Mouse (Mus musculus): ENCODE data around the gene Arvcf. TPM values are rescaled to one million over a fixed set of nuclear protein-coding genes. Genes with fewer than 3 reads are reported as not detected.
A peak's percentile ranks its signal among the peaks of the same experiment; 100 is the strongest.

Arvcf gene
- polyA plus RNA-seq, 2 experiments, result 18.9 to 33.6 TPM

DNA sequence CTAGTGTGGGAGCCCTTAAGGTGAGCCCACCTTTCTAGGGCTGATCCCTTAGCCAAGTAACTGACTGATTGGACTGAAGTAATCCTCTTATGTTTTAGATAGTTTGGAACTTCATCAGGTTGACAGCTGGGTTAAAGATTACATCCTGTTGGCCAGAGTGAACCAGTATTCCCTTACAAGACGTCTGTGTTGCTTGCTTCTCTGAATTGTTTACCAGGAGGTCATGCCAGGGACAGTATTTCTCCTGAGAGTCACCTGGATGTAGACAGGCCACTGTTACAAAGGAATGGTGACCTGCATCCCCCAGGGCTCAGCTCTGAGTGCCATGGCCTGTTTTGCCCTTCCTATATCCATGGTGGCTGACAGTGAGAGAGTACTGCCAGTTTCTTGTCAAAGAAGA is 30.5 kb downstream of the Arvcf start:
- H3K4me1 ChIP-seq (ENCODE audit: control insufficient read depth, insufficient read depth, low read length), result peaks cover 2% of the 10 kb centered on the region; the same call in 1 of the 2 replicates
- TF ChIP-seq POLR2A (IDR thresholded peaks at IDR 0.05; ENCODE audit: borderline replicate concordance, extremely low read depth, insufficient read depth, insufficient read length), result no peak
- no peak overlapping the region for H3K4me3 ChIP-seq (replicated peaks; ENCODE audit: low read length)
- ATAC-seq (ENCODE audit: low FRiP score, low read depth) (no peak), DNase-seq (ENCODE audit: low spot score) (no peak)
- H3K9ac ChIP-seq (ENCODE audit: low read depth, low read length, severe bottlenecking), result no peak overlapping the region
- H3K27ac ChIP-seq (replicated peaks; ENCODE audit: low read depth, low read length), result no peak overlapping the region
- no peaks in the 10 kb centered on the region for H3K27me3 ChIP-seq (ENCODE audit: control insufficient read depth, insufficient read depth, low read length)
- no peaks in the 10 kb centered on the region for H3K9me3 ChIP-seq (ENCODE audit: control insufficient read depth, low read length)
- H3K36me3 ChIP-seq (ENCODE audit: control insufficient read depth, insufficient read depth, low read length), result no peaks in the 10 kb centered on the region
- no peak overlapping the region for H3K4me2 ChIP-seq (replicated peaks; ENCODE audit: low read depth, low read length, severe bottlenecking)
- WGBS, result 26% methylated on average over 1 of the region's 1 CpGs

DNA sequence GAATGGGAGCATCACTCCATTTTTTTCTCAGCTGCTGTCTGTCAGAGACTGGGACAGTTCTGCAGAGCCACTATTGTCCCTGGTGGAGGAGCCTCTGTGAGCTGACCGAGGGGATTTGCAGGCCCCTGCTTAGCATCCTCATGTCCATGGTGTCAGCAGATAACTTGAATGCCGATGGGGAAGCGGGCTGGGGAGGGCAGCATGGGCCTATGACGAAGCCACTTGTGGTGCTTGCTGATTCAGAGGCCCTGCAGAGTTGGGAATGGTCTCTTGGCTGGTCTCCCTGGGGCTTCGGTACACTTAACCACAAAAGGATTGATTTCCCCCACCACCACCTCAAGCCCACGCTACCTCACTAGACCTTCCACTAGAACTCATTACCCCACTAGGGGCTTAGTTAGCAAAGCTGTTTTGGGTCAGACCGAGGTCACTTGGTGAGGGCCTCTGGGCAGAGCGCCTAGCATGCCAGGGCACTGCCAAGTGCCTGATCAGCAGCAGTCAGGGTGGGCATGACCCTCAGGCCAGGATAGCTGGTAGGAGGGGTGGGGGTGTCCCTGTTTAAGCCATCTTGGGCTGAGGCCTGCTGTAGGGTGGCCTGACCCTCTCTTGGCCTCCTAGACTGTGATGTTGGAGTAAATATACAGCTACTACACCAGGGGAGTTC is 31.5 kb downstream of the Arvcf start:
- H3K27me3 ChIP-seq (ENCODE audit: control insufficient read depth, insufficient read depth, low read length), result no peaks in the 10 kb centered on the region
- H3K9ac ChIP-seq (ENCODE audit: low read depth, low read length, severe bottlenecking), result no peak overlapping the region
- WGBS, result 84% methylated on average over 8 of the region's 8 CpGs
- H3K9me3 ChIP-seq (ENCODE audit: control insufficient read depth, low read length), result no peaks in the 10 kb centered on the region
- DNase-seq (ENCODE audit: low spot score), result no peak
- no peak overlapping the region for H3K4me2 ChIP-seq (replicated peaks; ENCODE audit: low read depth, low read length, severe bottlenecking)
- no peak for TF ChIP-seq POLR2A (IDR thresholded peaks at IDR 0.05; ENCODE audit: borderline replicate concordance, extremely low read depth, insufficient read depth, insufficient read length)
- ATAC-seq (ENCODE audit: low FRiP score, low read depth), result no peak
- no peaks in the 10 kb centered on the region for H3K36me3 ChIP-seq (ENCODE audit: control insufficient read depth, insufficient read depth, low read length)
- H3K4me3 ChIP-seq (replicated peaks; ENCODE audit: low read length), result no peak overlapping the region
- peaks cover 2% of the 10 kb centered on the region; the same call in 1 of the 2 replicates for H3K4me1 ChIP-seq (ENCODE audit: control insufficient read depth, insufficient read depth, low read length)
- H3K27ac ChIP-seq (replicated peaks; ENCODE audit: low read depth, low read length), result no peak overlapping the region

DNA sequence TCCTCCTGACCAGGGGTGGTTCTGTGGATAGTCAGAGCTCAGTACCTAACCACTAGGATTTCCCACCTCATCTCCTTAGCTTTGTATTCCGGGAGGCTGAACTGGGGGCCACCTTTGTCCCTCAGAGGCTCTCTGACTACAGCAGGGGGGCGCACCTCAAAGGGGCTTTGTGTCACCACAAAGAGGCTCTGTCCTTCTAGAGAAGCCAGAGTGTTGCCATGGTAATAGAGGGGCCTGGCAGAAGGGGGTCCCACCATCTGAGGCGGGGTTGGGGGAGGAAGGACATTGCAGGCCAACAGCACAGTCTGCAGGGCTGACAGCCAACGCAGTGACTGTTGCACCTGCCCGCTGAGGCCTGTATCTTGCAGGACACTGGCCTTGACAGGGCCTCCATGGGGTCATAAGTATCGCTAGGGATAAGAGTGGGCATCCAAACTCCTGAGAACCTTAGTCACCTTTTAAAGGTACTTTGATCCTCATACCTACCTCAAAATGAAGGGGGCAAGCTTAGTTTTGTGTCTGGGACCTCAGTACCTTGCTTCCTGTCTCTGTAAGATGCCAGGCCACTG is 32.6 kb downstream of the Arvcf start:
- no peak for TF ChIP-seq POLR2A (IDR thresholded peaks at IDR 0.05; ENCODE audit: borderline replicate concordance, extremely low read depth, insufficient read depth, insufficient read length)
- Histone ChIP-seq H3K9me3 (ENCODE audit: control insufficient read depth, low read length) (no peaks in the 10 kb centered on the region), H3K9ac (ENCODE audit: low read depth, low read length, severe bottlenecking) (no peak overlapping the region), H3K4me1 (ENCODE audit: control insufficient read depth, insufficient read depth, low read length) (peaks cover 2% of the 10 kb centered on the region; the same call in 1 of the 2 replicates), H3K4me2 (replicated peaks; ENCODE audit: low read depth, low read length, severe bottlenecking) (no peak overlapping the region), H3K36me3 (ENCODE audit: control insufficient read depth, insufficient read depth, low read length) (no peaks in the 10 kb centered on the region), H3K27me3 (ENCODE audit: control insufficient read depth, insufficient read depth, low read length) (no peaks in the 10 kb centered on the region), H3K4me3 (replicated peaks; ENCODE audit: low read length) (no peak overlapping the region), H3K27ac (replicated peaks; ENCODE audit: low read depth, low read length) (no peak overlapping the region)
- DNase-seq (ENCODE audit: low spot score) (no peak), ATAC-seq (ENCODE audit: low FRiP score, low read depth) (0 out of 2 replicates have a peak, but pooled peaks have one; percentile 41)
- WGBS, result 43% methylated on average over 6 of the region's 6 CpGs

DNA sequence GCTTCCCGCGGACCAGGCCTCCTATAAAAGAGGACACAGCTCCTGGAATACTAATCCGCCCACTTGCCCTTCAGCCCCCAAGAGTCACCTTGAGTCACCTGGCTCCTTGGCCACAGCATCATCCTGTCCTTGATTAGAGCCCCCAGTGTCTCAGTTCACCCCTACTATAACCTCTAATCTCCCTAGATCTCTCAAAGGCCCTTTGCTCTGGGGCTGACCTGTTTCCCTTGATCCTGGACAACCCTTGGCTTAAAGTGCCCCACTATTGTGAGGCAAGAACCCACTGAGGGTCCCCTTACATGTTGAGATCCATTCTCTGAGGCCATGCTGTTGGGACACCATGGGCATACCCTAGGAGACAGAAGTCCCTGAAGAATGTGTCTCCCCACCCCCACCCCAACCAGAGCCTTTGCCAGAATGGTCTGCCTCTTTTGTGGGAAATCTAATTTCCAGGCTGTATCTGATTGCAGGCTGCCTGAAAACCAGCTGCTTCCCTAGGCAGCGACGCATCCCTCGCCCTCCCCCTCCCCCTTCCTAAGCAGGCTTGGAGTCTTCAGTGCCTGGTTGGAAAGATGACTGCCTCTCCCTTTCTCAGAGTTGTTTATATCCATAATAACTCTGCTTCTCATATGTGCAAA is 33.8 kb downstream of the Arvcf start:
- 47% methylated on average over 6 of the region's 6 CpGs for WGBS
- Histone ChIP-seq H3K4me3 (replicated peaks; ENCODE audit: low read length) (no peak overlapping the region), H3K4me2 (replicated peaks; ENCODE audit: low read depth, low read length, severe bottlenecking) (no peak overlapping the region), H3K27ac (replicated peaks; ENCODE audit: low read depth, low read length) (no peak overlapping the region), H3K36me3 (ENCODE audit: control insufficient read depth, insufficient read depth, low read length) (no peaks in the 10 kb centered on the region), H3K9ac (ENCODE audit: low read depth, low read length, severe bottlenecking) (no peak overlapping the region), H3K27me3 (ENCODE audit: control insufficient read depth, insufficient read depth, low read length) (no peaks in the 10 kb centered on the region), H3K4me1 (ENCODE audit: control insufficient read depth, insufficient read depth, low read length) (peaks cover 2% of the 10 kb centered on the region; the same call in 1 of the 2 replicates), H3K9me3 (ENCODE audit: control insufficient read depth, low read length) (no peaks in the 10 kb centered on the region)
- peak; percentile 37; the same call in 1 of the 2 replicates for ATAC-seq (ENCODE audit: low FRiP score, low read depth)
- no peak for TF ChIP-seq POLR2A (IDR thresholded peaks at IDR 0.05; ENCODE audit: borderline replicate concordance, extremely low read depth, insufficient read depth, insufficient read length)
- peak; percentile 48 for DNase-seq (ENCODE audit: low spot score)

DNA sequence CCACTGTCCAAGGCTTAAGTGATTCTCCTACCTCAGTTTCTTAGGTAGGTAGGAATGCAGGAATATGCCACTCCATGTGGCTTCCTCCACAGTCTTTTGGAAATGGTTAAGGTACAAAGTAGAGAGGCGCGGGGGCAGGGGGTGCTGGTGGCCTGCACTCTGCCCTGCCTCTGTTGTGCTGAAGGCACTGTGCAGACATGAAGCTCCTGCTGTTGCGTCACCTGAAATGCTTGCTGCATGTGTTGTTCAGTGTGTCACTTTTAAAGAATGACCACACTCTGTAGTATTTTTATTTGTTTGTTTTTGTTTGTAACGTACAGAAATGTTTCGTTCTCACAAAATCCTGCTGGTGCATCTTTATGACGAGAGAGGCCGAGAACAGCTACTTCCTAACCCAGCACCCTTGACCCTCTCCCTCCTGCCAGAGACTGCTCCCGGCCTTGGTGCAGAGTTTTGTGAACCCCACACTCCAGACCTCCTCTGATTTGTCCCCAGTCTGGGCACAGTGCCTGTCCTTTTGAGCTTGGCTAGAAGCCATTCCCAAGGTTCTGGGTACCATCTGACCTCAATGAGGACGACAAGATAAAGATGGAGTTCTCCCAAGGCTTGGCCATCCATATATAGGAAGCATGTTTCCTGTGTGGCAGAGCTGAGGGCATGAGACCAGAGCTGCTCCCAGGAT is 35.2 kb downstream of the Arvcf start:
- no peak for ATAC-seq (ENCODE audit: low FRiP score, low read depth)

More for the DNA sequence above, 35.2 kb downstream of the Arvcf start:
- no peak overlapping the region for H3K27ac ChIP-seq (replicated peaks; ENCODE audit: low read depth, low read length)
- no peak overlapping the region for H3K4me2 ChIP-seq (replicated peaks; ENCODE audit: low read depth, low read length, severe bottlenecking)
- no peak overlapping the region for H3K4me3 ChIP-seq (replicated peaks; ENCODE audit: low read length)
- no peak for TF ChIP-seq POLR2A (IDR thresholded peaks at IDR 0.05; ENCODE audit: borderline replicate concordance, extremely low read depth, insufficient read depth, insufficient read length)
- no peaks in the 10 kb centered on the region for H3K9me3 ChIP-seq (ENCODE audit: control insufficient read depth, low read length)
- 73% methylated on average over 9 of the region's 9 CpGs for WGBS
- no peak overlapping the region for H3K9ac ChIP-seq (ENCODE audit: low read depth, low read length, severe bottlenecking)
- no peaks in the 10 kb centered on the region for H3K36me3 ChIP-seq (ENCODE audit: control insufficient read depth, insufficient read depth, low read length)
- H3K4me1 ChIP-seq (ENCODE audit: control insufficient read depth, insufficient read depth, low read length), result peaks cover 2% of the 10 kb centered on the region; the same call in 1 of the 2 replicates
- no peaks in the 10 kb centered on the region for H3K27me3 ChIP-seq (ENCODE audit: control insufficient read depth, insufficient read depth, low read length)
- no peak for DNase-seq (ENCODE audit: low spot score)

Data from limb, embryonic 14.5 days (tissue).